Mouse (Mus musculus) fibroblast of lung, adult 2 months (primary cell): Measurements from ENCODE around the gene Fxyd2.

Source experiments
- DNase-seq: peaks from one replicate; pipeline ENCODE4 v3.0.0-alpha.2; 2011; ENCODE audit warnings: low read depth

Gene Fxyd2

GRCm38 (mm10) chr9:45391299-45391698, 8.2 kb upstream of the Fxyd2 start:
- DNase-seq: no peak

GRCm38 (mm10) chr9:45395218-45395617, 4.3 kb upstream of the Fxyd2 start:
- no peak for DNase-seq

GRCm38 (mm10) chr9:45395796-45396195, 3.7 kb upstream of the Fxyd2 start:
- no peak for DNase-seq

- DNase-seq: no peak
These were observed 1.1 kb upstream of the Fxyd2 start for GRCm38 (mm10) chr9:45398336-45398735.

- DNase-seq: no peak
These were observed 2.4 kb downstream of the Fxyd2 start for GRCm38 (mm10) chr9:45401851-45402250.

- no peak for DNase-seq
These were observed 3.5 kb downstream of the Fxyd2 start for GRCm38 (mm10) chr9:45402957-45403356.

GRCm38 (mm10) chr9:45405694-45406093, 6.2 kb downstream of the Fxyd2 start:
- no peak for DNase-seq

GRCm38 (mm10) chr9:45406808-45407207, 7.3 kb downstream of the Fxyd2 start:
- DNase-seq: no peak

- DNase-seq: no peak
These were observed 8.5 kb downstream of the Fxyd2 start for GRCm38 (mm10) chr9:45407706-45408675.

GRCm38 (mm10) chr9:45410193-45410592, 10.7 kb downstream of the Fxyd2 start:
- no peak for DNase-seq

- no peak for DNase-seq
These were observed 11.1 kb downstream of the Fxyd2 start for GRCm38 (mm10) chr9:45410614-45411013.

GRCm38 (mm10) chr9:45411111-45411510, 11.6 kb downstream of the Fxyd2 start:
- DNase-seq: no peak

GRCm38 (mm10) chr9:45411803-45412202, 12.3 kb downstream of the Fxyd2 start:
- no peak for DNase-seq

GRCm38 (mm10) chr9:45412287-45412686, 12.8 kb downstream of the Fxyd2 start:
- peak; percentile 23 for DNase-seq

- DNase-seq: no peak
These were observed 13.4 kb downstream of the Fxyd2 start for GRCm38 (mm10) chr9:45412700-45413477.

GRCm38 (mm10) chr9:45413478-45414140, 14.1 kb downstream of the Fxyd2 start:
- DNase-seq: no peak

- DNase-seq: no peak
These were observed 16.4 kb downstream of the Fxyd2 start for GRCm38 (mm10) chr9:45415912-45416311.

GRCm38 (mm10) chr9:45417245-45417644, 17.8 kb downstream of the Fxyd2 start:
- DNase-seq: peak; percentile 24

GRCm38 (mm10) chr9:45418252-45418651, 18.8 kb downstream of the Fxyd2 start:
- no peak for DNase-seq

- DNase-seq: no peak
These were observed 21.7 kb downstream of the Fxyd2 start for GRCm38 (mm10) chr9:45421209-45421608.

- DNase-seq: no peak
These were observed 23.4 kb downstream of the Fxyd2 start for GRCm38 (mm10) chr9:45422761-45423298.

- DNase-seq: no peak
These were observed 27.0 kb downstream of the Fxyd2 start, which contains the start of gene Dscaml1 for GRCm38 (mm10) chr9:45426456-45426855. Gene Dscaml1, plus strand, starts transcription at chr9:45426628.
